Mouse (Mus musculus): ENCODE results near the gene Slc12a8. TPM values are rescaled to one million over a fixed set of nuclear protein-coding genes. Genes with fewer than 3 reads are reported as not detected.

Gene Slc12a8
- polyA plus RNA-seq, 1 experiment from 2014 or later: 1.1 TPM

- Histone ChIP-seq H3K4me1 (ENCODE audit: control insufficient read depth, insufficient read depth, low read length) (peaks cover 38% of the 10 kb centered on the region), H3K27ac (ENCODE audit: low read length) (peak within 1 kb of the TSS; percentile 84), H3K4me3 (ENCODE audit: low read length) (peak within 1 kb of the TSS; percentile 72), H3K9ac (ENCODE audit: low read length) (peak within 1 kb of the TSS; percentile 92), H3K4me2 (ENCODE audit: low read depth, low read length) (peak within 1 kb of the TSS; percentile 71), H3K36me3 (ENCODE audit: control insufficient read depth, insufficient read depth) (0 out of 2 replicates have a peak, but pooled peaks cover 2% of the 10 kb centered on the region), H3K9me3 (replicated peaks; ENCODE audit: control insufficient read depth, low read length) (no peaks in the 10 kb centered on the region), H3K27me3 (ENCODE audit: control insufficient read depth, insufficient read depth, low read length) (no peaks in the 10 kb centered on the region)
- ATAC-seq (replicated peaks; ENCODE audit: extremely low read depth, insufficient read depth, low FRiP score): peak; percentile 81
- WGBS: 1% methylated on average over 19 of the region's 57 CpGs
Observed at GRCm38 (mm10) chr16:33684162-33684702, 167.1 kb downstream of the Slc12a8 start, which contains the start of gene Heg1. Heg1 (plus strand) TSS chr16:33684370.

- Histone ChIP-seq H3K36me3 (ENCODE audit: control insufficient read depth, insufficient read depth) (0 out of 2 replicates have a peak, but pooled peaks cover 2% of the 10 kb centered on the region), H3K4me2 (ENCODE audit: low read depth, low read length) (peak overlapping the region; percentile 71), H3K9me3 (replicated peaks; ENCODE audit: control insufficient read depth, low read length) (no peaks in the 10 kb centered on the region), H3K27me3 (ENCODE audit: control insufficient read depth, insufficient read depth, low read length) (no peaks in the 10 kb centered on the region), H3K27ac (ENCODE audit: low read length) (peak overlapping the region; percentile 84), H3K4me3 (ENCODE audit: low read length) (peak overlapping the region; percentile 72), H3K4me1 (ENCODE audit: control insufficient read depth, insufficient read depth, low read length) (peaks cover 46% of the 10 kb centered on the region), H3K9ac (ENCODE audit: low read length) (peak overlapping the region; percentile 92)
- peak; percentile 61 for ATAC-seq (replicated peaks; ENCODE audit: extremely low read depth, insufficient read depth, low FRiP score)
- under 1% methylated on average over 46 of the region's 46 CpGs for WGBS
Observed at GRCm38 (mm10) chr16:33684703-33685701, 167.9 kb downstream of the Slc12a8 start.

GRCm38 (mm10) chr16:33686056-33686455 lies 168.9 kb downstream of the Slc12a8 start:
- peak overlapping the region; percentile 92 for H3K9ac ChIP-seq (ENCODE audit: low read length)
- 27% methylated on average over 1 of the region's 1 CpGs for WGBS
- 0 out of 2 replicates have a peak, but pooled peaks cover 2% of the 10 kb centered on the region for H3K36me3 ChIP-seq (ENCODE audit: control insufficient read depth, insufficient read depth)
- no peak for ATAC-seq (replicated peaks; ENCODE audit: extremely low read depth, insufficient read depth, low FRiP score)
- peak overlapping the region; percentile 71 for H3K4me2 ChIP-seq (ENCODE audit: low read depth, low read length)
- no peaks in the 10 kb centered on the region for H3K9me3 ChIP-seq (replicated peaks; ENCODE audit: control insufficient read depth, low read length)
- peak overlapping the region; percentile 84 for H3K27ac ChIP-seq (ENCODE audit: low read length)
- H3K4me1 ChIP-seq (ENCODE audit: control insufficient read depth, insufficient read depth, low read length): peaks cover 52% of the 10 kb centered on the region
- peak overlapping the region; percentile 72 for H3K4me3 ChIP-seq (ENCODE audit: low read length)
- H3K27me3 ChIP-seq (ENCODE audit: control insufficient read depth, insufficient read depth, low read length): no peaks in the 10 kb centered on the region

- Histone ChIP-seq H3K27ac (ENCODE audit: low read length) (peak overlapping the region; percentile 65), H3K36me3 (ENCODE audit: control insufficient read depth, insufficient read depth) (0 out of 2 replicates have a peak, but pooled peaks cover 2% of the 10 kb centered on the region), H3K27me3 (ENCODE audit: control insufficient read depth, insufficient read depth, low read length) (no peaks in the 10 kb centered on the region), H3K4me2 (ENCODE audit: low read depth, low read length) (peak overlapping the region; percentile 71), H3K9ac (ENCODE audit: low read length) (peak overlapping the region; percentile 92), H3K4me1 (ENCODE audit: control insufficient read depth, insufficient read depth, low read length) (peaks cover 65% of the 10 kb centered on the region), H3K4me3 (ENCODE audit: low read length) (peak overlapping the region; percentile 72), H3K9me3 (replicated peaks; ENCODE audit: control insufficient read depth, low read length) (no peaks in the 10 kb centered on the region)
- ATAC-seq (replicated peaks; ENCODE audit: extremely low read depth, insufficient read depth, low FRiP score): no peak
- 42% methylated on average over 3 of the region's 3 CpGs for WGBS
Observed at GRCm38 (mm10) chr16:33687724-33688123, 170.6 kb downstream of the Slc12a8 start.

- Histone ChIP-seq H3K4me2 (ENCODE audit: low read depth, low read length) (0 out of 2 replicates have a peak overlapping the region, but pooled peaks have one; percentile 2), H3K9me3 (replicated peaks; ENCODE audit: control insufficient read depth, low read length) (no peaks in the 10 kb centered on the region), H3K27me3 (ENCODE audit: control insufficient read depth, insufficient read depth, low read length) (no peaks in the 10 kb centered on the region), H3K4me3 (ENCODE audit: low read length) (no peak overlapping the region), H3K9ac (ENCODE audit: low read length) (peak overlapping the region; percentile 18; the same call in 1 of the 2 replicates), H3K4me1 (ENCODE audit: control insufficient read depth, insufficient read depth, low read length) (peaks cover 65% of the 10 kb centered on the region), H3K36me3 (ENCODE audit: control insufficient read depth, insufficient read depth) (0 out of 2 replicates have a peak, but pooled peaks cover 2% of the 10 kb centered on the region), H3K27ac (ENCODE audit: low read length) (peak overlapping the region; percentile 12; the same call in 1 of the 2 replicates)
- WGBS: 77% methylated on average over 6 of the region's 6 CpGs
- no peak for ATAC-seq (replicated peaks; ENCODE audit: extremely low read depth, insufficient read depth, low FRiP score)
Observed at GRCm38 (mm10) chr16:33690975-33691747, 174.0 kb downstream of the Slc12a8 start.

- H3K4me3 ChIP-seq (ENCODE audit: low read length): no peak overlapping the region
- H3K9ac ChIP-seq (ENCODE audit: low read length): no peak overlapping the region
- H3K4me1 ChIP-seq (ENCODE audit: control insufficient read depth, insufficient read depth, low read length): peaks cover 63% of the 10 kb centered on the region
- WGBS: 81% methylated on average over 1 of the region's 1 CpGs
- no peaks in the 10 kb centered on the region for H3K27me3 ChIP-seq (ENCODE audit: control insufficient read depth, insufficient read depth, low read length)
- no peak overlapping the region for H3K27ac ChIP-seq (ENCODE audit: low read length)
- no peaks in the 10 kb centered on the region for H3K9me3 ChIP-seq (replicated peaks; ENCODE audit: control insufficient read depth, low read length)
- H3K4me2 ChIP-seq (ENCODE audit: low read depth, low read length): no peak overlapping the region
- no peak for ATAC-seq (replicated peaks; ENCODE audit: extremely low read depth, insufficient read depth, low FRiP score)
- H3K36me3 ChIP-seq (ENCODE audit: control insufficient read depth, insufficient read depth): no peaks in the 10 kb centered on the region
Observed at GRCm38 (mm10) chr16:33693553-33693952, 176.4 kb downstream of the Slc12a8 start.

GRCm38 (mm10) chr16:33696811-33697575 lies 179.9 kb downstream of the Slc12a8 start:
- Histone ChIP-seq H3K27ac (ENCODE audit: low read length) (peak overlapping the region; percentile 78), H3K9ac (ENCODE audit: low read length) (0 out of 2 replicates have a peak overlapping the region, but pooled peaks have one; percentile 4), H3K9me3 (replicated peaks; ENCODE audit: control insufficient read depth, low read length) (no peaks in the 10 kb centered on the region), H3K36me3 (ENCODE audit: control insufficient read depth, insufficient read depth) (no peaks in the 10 kb centered on the region), H3K4me2 (ENCODE audit: low read depth, low read length) (peak overlapping the region; percentile 15; the same call in 1 of the 2 replicates), H3K27me3 (ENCODE audit: control insufficient read depth, insufficient read depth, low read length) (no peaks in the 10 kb centered on the region), H3K4me1 (ENCODE audit: control insufficient read depth, insufficient read depth, low read length) (peaks cover 39% of the 10 kb centered on the region), H3K4me3 (ENCODE audit: low read length) (no peak overlapping the region)
- ATAC-seq (replicated peaks; ENCODE audit: extremely low read depth, insufficient read depth, low FRiP score): peak; percentile 61
- WGBS: 56% methylated on average over 13 of the region's 13 CpGs

All from heart, embryonic 16.5 days (tissue).